Mouse (Mus musculus) hindbrain, embryonic 11.5 days (tissue): ENCODE data around the gene Lsm14b. TPM values are rescaled to one million over a fixed set of nuclear protein-coding genes. Genes with fewer than 3 reads are reported as not detected.
A peak's percentile ranks its signal among the peaks of the same experiment; 100 is the strongest.

ENCODE experiments used
- ATAC-seq: fragments of 200-750 bp; cut with Nextera tagmentation; 2 replicates; pipeline ENCODE4 v1.8.0; 2017; ENCODE audit warnings: mild to moderate bottlenecking, moderate TSS enrichment, moderate library complexity; ENCODE audit not compliant: low FRiP score
- DNase-seq: peaks from one replicate; pipeline ENCODE4 v3.0.0-alpha.2; 2015; ENCODE audit warnings: low spot score
- H3K27ac ChIP-seq: fragments of 300-500 bp; sonication (generic); 2 replicates; pipeline ENCODE4 v1.5.1; 2014; ENCODE audit warnings: mild to moderate bottlenecking, low read depth, low read length
- H3K27me3 ChIP-seq: fragments of 300-500 bp; sonication (generic); 2 replicates; pipeline ENCODE4 v1.6.1; 2014; ENCODE audit warnings: mild to moderate bottlenecking, low read length, moderate library complexity, mixed read lengths; ENCODE audit not compliant: control insufficient read depth, insufficient read depth
- H3K36me3 ChIP-seq: fragments of 300-500 bp; sonication (generic); 2 replicates; pipeline ENCODE4 v1.6.1; 2014; ENCODE audit warnings: mild to moderate bottlenecking, low read length, moderate library complexity, mixed read lengths; ENCODE audit not compliant: control insufficient read depth, insufficient read depth
- H3K4me1 ChIP-seq: fragments of 300-500 bp; sonication (generic); replicated peaks from 2 replicates; pipeline ENCODE4 v1.6.1; 2014; ENCODE audit warnings: low read length, mixed read lengths; ENCODE audit not compliant: control insufficient read depth, insufficient read depth
- H3K4me2 ChIP-seq: fragments of 300-500 bp; sonication (generic); replicated peaks from 2 replicates; pipeline ENCODE4 v1.6.1; 2014; ENCODE audit warnings: mild to moderate bottlenecking, low read depth, low read length
- H3K4me3 ChIP-seq: fragments of 300-500 bp; sonication (generic); 2 replicates; pipeline ENCODE4 v1.5.1; 2014; ENCODE audit warnings: low read depth, low read length
- H3K9ac ChIP-seq: fragments of 300-500 bp; sonication (generic); 2 replicates; pipeline ENCODE4 v1.6.1; 2014; ENCODE audit warnings: low read depth, low read length
- H3K9me3 ChIP-seq: fragments of 300-500 bp; sonication (generic); 2 replicates; pipeline ENCODE4 v1.6.1; 2016; ENCODE audit warnings: low read length; ENCODE audit not compliant: control insufficient read depth
- WGBS: fragments of 180-500 bp; shearing (Covaris S2); extraction: QIAGEN DNeasy Blood & Tissue Kit; methylation state at CpG from one replicate; pipeline ENCODE4 v1.1.7; 2014; 5-methylcytosine and 5-hydroxymethylcytosine counted together
- polyA plus RNA-seq: library from polyadenylated mRNA; unstranded; fragments of >200 nt; fragmentation: Nextera tagmentation; extraction: Ambion mirVana; gene quantifications from 2 replicates; pipeline ENCODE4 v1.2.1, GENCODE M21; 2014

The Lsm14b gene
- polyA plus RNA-seq, 1 experiment from 2014 or later: 13.5 TPM

GRCm38 (mm10) chr2:180053001-180053400 is 28.2 kb downstream of the Lsm14b start:
- H3K4me3 ChIP-seq: no peak overlapping the region
- 0 out of 2 replicates have a peak, but pooled peaks cover 9% of the 10 kb centered on the region for H3K36me3 ChIP-seq
- no peak overlapping the region for H3K9ac ChIP-seq
- no peak overlapping the region for H3K4me2 ChIP-seq
- H3K4me1 ChIP-seq: 0 out of 2 replicates have a peak, but pooled peaks cover 2% of the 10 kb centered on the region
- H3K27me3 ChIP-seq: no peaks in the 10 kb centered on the region
- 98% methylated on average over 9 of the region's 9 CpGs for WGBS
- H3K9me3 ChIP-seq: no peaks in the 10 kb centered on the region
- no peak for ATAC-seq
- no peak overlapping the region for H3K27ac ChIP-seq
- DNase-seq: no peak

DNA sequence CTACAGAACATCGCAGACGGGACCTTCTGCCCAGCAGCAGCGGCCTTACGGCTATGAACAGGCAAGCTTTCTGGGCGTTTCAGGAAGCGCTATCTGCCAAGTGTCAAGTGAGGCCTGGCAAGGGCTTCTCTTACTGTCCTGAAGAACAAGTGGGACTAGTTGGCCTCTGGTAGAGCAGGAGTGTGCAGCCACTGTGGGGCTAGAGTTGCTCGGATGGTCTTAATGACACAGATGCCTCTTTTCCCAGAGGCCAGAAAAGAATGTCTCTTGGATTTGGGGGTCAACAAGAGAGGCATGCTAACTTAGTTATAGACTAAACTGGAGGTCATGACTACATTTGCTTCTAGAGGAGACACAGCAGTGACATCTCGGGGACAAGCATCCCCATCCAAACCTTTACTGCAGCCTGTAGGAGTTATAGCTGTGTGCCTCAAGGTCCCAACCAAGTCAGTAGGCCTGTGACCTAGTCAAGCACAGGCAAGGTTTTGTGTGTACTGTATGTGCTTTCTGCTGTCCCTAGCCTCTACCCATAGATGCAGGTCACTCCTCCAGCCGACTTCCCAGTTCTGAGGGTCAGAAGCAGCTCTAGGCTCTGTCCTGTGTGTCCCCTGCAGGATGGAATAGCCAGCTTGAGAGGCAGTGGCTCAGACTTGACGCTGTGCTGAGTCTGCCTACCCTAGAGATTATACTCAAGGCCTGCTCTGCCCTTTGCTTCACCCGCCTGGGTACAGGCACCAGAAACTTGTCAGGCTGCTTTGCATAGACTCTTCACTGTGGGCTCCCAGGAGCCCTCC is 38.7 kb downstream of the Lsm14b start:
- Histone ChIP-seq H3K4me3 (no peak overlapping the region), H3K27ac (no peak overlapping the region), H3K27me3 (no peaks in the 10 kb centered on the region), H3K36me3 (peaks cover 18% of the 10 kb centered on the region), H3K4me2 (no peak overlapping the region), H3K9ac (no peak overlapping the region), H3K9me3 (no peaks in the 10 kb centered on the region), H3K4me1 (no peaks in the 10 kb centered on the region)
- WGBS: 96% methylated on average over 11 of the region's 11 CpGs
- ATAC-seq (no peak), DNase-seq (no peak)

DNA sequence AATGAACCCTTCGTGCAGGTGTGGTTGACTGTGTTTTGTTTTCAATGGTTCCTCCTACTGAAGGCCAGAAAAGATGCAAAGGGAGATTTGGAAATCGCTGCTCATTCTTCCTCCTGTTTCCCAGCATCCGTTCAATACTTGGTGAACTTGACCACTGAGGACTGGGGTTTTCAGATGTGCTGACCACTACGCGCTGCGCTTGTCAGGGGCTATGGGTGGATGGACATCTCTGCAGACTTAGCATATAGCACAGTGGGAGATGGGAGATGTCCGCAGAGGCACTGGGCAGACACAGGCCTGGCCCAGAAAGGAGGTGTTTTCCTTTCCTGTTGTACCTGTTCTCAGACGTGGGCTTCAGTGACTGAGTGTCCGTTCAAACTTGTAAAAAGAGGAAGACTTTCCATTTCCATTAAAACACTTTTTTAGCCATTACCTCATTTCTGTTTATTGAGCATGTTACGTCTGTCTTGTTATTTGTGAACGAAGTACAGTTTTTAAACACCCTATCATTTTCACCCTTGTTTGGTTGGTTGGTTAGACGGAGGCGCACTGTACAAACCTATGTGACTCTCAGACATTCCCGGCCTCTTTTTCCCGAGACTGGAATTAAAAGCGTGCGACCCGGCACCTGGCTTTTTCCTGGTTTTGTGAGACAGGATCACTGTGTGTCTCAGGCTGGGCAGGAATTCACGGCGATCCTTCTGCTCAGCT is 45.1 kb downstream of the Lsm14b start:
- Histone ChIP-seq H3K27me3 (no peaks in the 10 kb centered on the region), H3K27ac (0 out of 2 replicates have a peak overlapping the region, but pooled peaks have one; percentile 62), H3K4me3 (peak overlapping the region; percentile 69), H3K9me3 (no peaks in the 10 kb centered on the region), H3K9ac (peak overlapping the region; percentile 85), H3K36me3 (no peaks in the 10 kb centered on the region), H3K4me2 (peak overlapping the region; percentile 86), H3K4me1 (0 out of 2 replicates have a peak, but pooled peaks cover 3% of the 10 kb centered on the region)
- DNase-seq (no peak), ATAC-seq (peak; percentile 70)
- WGBS: 37% methylated on average over 20 of the region's 20 CpGs

DNA sequence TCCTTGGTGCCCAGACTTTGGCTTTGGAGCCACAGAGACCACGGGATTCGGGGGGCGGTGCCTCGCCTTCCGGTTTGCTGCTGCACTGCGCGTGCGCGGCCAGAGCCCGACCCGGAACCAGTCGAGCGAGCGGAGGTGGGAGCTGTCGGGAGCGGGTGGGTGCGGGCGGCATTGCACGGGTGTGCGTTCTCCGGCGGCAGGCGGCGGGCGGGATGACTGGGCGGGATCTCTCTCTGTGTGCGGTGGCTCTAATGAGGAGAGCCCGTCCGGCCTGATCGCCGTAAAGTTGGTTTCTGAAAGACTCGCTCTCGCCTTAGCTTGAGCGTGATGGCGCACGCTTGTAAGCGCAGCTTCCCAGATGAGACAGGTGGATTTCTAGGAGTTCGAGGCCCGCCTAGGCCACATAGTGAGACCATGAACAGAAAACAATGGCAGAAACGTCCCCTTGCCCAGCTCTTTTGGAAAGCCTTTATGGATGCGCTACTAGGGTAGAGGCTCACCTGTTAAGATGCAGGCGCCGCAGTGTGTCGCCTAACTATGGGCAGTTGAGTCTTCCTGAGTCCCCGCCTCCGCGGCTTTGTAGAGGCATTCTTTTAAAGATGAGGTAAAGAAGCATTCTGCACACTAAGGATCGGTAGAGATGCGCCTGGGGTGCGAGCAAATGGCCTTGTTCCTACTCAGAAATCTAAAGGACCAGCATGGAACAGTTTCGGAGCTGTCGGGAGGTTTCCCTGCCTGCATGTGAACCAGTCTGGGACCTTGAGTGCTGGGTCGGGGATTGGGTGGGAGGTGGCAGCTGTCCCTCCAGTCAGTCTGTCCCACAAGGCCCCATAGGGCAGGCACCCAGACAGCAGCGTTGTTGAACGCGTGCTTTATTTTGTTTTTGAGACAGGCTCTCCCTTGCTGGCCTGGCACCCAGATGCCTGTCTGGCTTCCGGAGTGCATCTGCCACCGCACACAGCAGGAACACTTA is 46.0 kb downstream of the Lsm14b start, which contains the start of gene Mtg2:
TSS of gene Mtg2 (plus strand) at position 108 of the 973 bp plus-strand sequence.
- peak within 1 kb of the TSS; percentile 69 for H3K4me3 ChIP-seq

GRCm38 (mm10) chr2:180071671-180072070 is 46.9 kb downstream of the Lsm14b start:
- no peak overlapping the region for H3K4me3 ChIP-seq
- H3K36me3 ChIP-seq: no peaks in the 10 kb centered on the region
- no peak overlapping the region for H3K27ac ChIP-seq
- no peak overlapping the region for H3K9ac ChIP-seq
- H3K27me3 ChIP-seq: no peaks in the 10 kb centered on the region
- WGBS: 93% methylated on average over 2 of the region's 2 CpGs
- no peak for ATAC-seq
- DNase-seq: no peak
- H3K9me3 ChIP-seq: no peaks in the 10 kb centered on the region
- H3K4me2 ChIP-seq: no peak overlapping the region
- H3K4me1 ChIP-seq: 0 out of 2 replicates have a peak, but pooled peaks cover 3% of the 10 kb centered on the region

More for the DNA sequence above, 46.0 kb downstream of the Lsm14b start, which contains the start of gene Mtg2:
- peak within 1 kb of the TSS; percentile 85 for H3K9ac ChIP-seq
- 0 out of 2 replicates have a peak, but pooled peaks cover 3% of the 10 kb centered on the region for H3K4me1 ChIP-seq
- peak within 1 kb of the TSS; percentile 62 for H3K27ac ChIP-seq
- peak; percentile 94 for DNase-seq
- H3K36me3 ChIP-seq: no peaks in the 10 kb centered on the region
- WGBS: 7% methylated on average over 53 of the region's 58 CpGs
- H3K27me3 ChIP-seq: no peaks in the 10 kb centered on the region
- H3K9me3 ChIP-seq: no peaks in the 10 kb centered on the region
- peak within 1 kb of the TSS; percentile 86 for H3K4me2 ChIP-seq
- peak; percentile 96 for ATAC-seq

DNA sequence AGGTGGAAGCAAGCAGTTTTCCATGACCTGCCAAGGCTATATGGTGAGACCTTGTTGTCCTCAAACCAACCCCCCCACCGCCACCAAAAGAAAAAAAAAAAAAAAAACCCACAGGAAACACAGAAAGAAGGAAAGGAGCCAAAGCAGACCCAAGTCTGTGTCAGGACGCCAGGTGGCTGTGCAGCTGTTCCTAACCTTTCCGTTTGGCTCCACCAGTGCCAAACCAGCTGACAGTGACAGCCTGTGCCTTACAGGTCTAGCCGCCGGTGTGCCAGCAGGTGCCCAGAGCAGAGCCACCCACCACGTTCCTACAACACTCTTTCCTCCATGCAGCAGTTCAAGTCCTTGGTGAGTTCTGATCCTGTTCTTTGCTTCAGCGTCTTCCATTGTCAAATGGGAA is 48.1 kb downstream of the Lsm14b start:
- no peak overlapping the region for H3K4me2 ChIP-seq
- no peak for DNase-seq
- H3K27me3 ChIP-seq: no peaks in the 10 kb centered on the region
- H3K4me3 ChIP-seq: no peak overlapping the region
- 0 out of 2 replicates have a peak, but pooled peaks cover 3% of the 10 kb centered on the region for H3K4me1 ChIP-seq
- H3K9me3 ChIP-seq: no peaks in the 10 kb centered on the region
- H3K9ac ChIP-seq: no peak overlapping the region
- whole genome bisulfite sequencing: 90% methylated on average over 7 of the region's 7 CpGs
- no peaks in the 10 kb centered on the region for H3K36me3 ChIP-seq
- H3K27ac ChIP-seq: no peak overlapping the region
- ATAC-seq: no peak

GRCm38 (mm10) chr2:180077622-180078021 is 52.8 kb downstream of the Lsm14b start:
- no peak overlapping the region for H3K4me3 ChIP-seq
- no peaks in the 10 kb centered on the region for H3K9me3 ChIP-seq
- H3K4me2 ChIP-seq: no peak overlapping the region
- H3K9ac ChIP-seq: no peak overlapping the region
- 68% methylated on average over 3 of the region's 3 CpGs for WGBS
- no peaks in the 10 kb centered on the region for H3K4me1 ChIP-seq
- H3K36me3 ChIP-seq: no peaks in the 10 kb centered on the region
- no peak for DNase-seq
- no peak overlapping the region for H3K27ac ChIP-seq
- no peaks in the 10 kb centered on the region for H3K27me3 ChIP-seq
- ATAC-seq: no peak

DNA sequence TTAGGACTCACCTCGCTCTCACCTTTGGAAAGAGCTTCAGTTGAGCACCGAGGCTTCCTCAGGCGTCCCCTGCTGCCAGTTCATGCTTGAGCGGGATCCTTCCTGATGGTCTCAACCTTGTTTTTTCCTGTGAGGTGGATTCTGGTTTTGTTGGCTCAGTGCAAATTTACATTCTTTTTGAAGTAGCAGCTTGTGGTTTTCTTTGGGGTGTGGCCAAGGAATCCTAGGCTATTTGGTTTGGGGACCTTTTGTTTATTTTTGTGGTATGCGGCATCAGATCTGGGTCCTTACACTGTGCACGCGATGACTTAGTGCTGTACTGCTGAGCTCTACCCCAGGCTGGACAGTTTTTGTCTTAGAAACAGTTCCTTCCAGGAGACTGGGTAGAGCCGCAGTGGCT is 55.9 kb downstream of the Lsm14b start:
- no peaks in the 10 kb centered on the region for H3K4me1 ChIP-seq
- H3K4me3 ChIP-seq: no peak overlapping the region
- peaks cover 2% of the 10 kb centered on the region; the same call in 1 of the 2 replicates for H3K36me3 ChIP-seq
- WGBS: 89% methylated on average over 8 of the region's 8 CpGs
- H3K4me2 ChIP-seq: no peak overlapping the region
- no peaks in the 10 kb centered on the region for H3K9me3 ChIP-seq
- no peak overlapping the region for H3K9ac ChIP-seq
- no peak for ATAC-seq
- H3K27me3 ChIP-seq: no peaks in the 10 kb centered on the region
- DNase-seq: no peak
- H3K27ac ChIP-seq: no peak overlapping the region
